Mouse (Mus musculus) adrenal gland, postnatal 36 days (tissue): ENCODE measurements around the gene Tchp. TPM values are rescaled to one million over a fixed set of nuclear protein-coding genes. Genes with fewer than 3 reads are reported as not detected.
A peak's percentile ranks its signal among the peaks of the same experiment; 100 is the strongest.

Experiments
- DNase-seq, 2 experiments: peaks; one replicate each; pipeline ENCODE4 v3.0.0; 2021; ENCODE audit warnings: mixed read lengths in 1 of 2
- total RNA-seq, 2 experiments: library from RNA; stranded (reverse); gene quantifications; 2 replicates each; pipeline ENCODE4 v1.2.3; 2021

Tchp gene
- total RNA-seq, 2 experiments from 2014 or later: 7.6 to 8.9 TPM

GRCm38 (mm10) chr5:114738707-114739241 is 31.2 kb downstream of the Tchp start:
- DNase-seq: peak; percentile 36 to 66

- DNase-seq: no peak
Measured at GRCm38 (mm10) chr5:114740595-114740994, 33.0 kb downstream of the Tchp start.

- no peak for DNase-seq
Measured at GRCm38 (mm10) chr5:114742572-114742971, 35.0 kb downstream of the Tchp start.

GRCm38 (mm10) chr5:114742998-114743696 is 35.6 kb downstream of the Tchp start:
- no peak for DNase-seq

GRCm38 (mm10) chr5:114743697-114744090 is 36.1 kb downstream of the Tchp start:
- DNase-seq: no peak

GRCm38 (mm10) chr5:114745581-114745980 is 38.0 kb downstream of the Tchp start:
- no peak for DNase-seq

GRCm38 (mm10) chr5:114746886-114747285 is 39.3 kb downstream of the Tchp start:
- DNase-seq: no peak

GRCm38 (mm10) chr5:114747521-114747920 is 40.0 kb downstream of the Tchp start:
- no peak for DNase-seq

- DNase-seq: no peak
Measured at GRCm38 (mm10) chr5:114750325-114750724, 42.8 kb downstream of the Tchp start.

GRCm38 (mm10) chr5:114752397-114752796 is 44.8 kb downstream of the Tchp start:
- DNase-seq: no peak

GRCm38 (mm10) chr5:114753384-114753783 is 45.8 kb downstream of the Tchp start:
- no peak for DNase-seq

GRCm38 (mm10) chr5:114759536-114760090 is 52.1 kb downstream of the Tchp start:
- no peak for DNase-seq

GRCm38 (mm10) chr5:114761980-114762379 is 54.4 kb downstream of the Tchp start:
- no peak for DNase-seq

- peak; percentile 47 to 72 for DNase-seq
Measured at GRCm38 (mm10) chr5:114764812-114765735, 57.5 kb downstream of the Tchp start.

GRCm38 (mm10) chr5:114766686-114767085 is 59.1 kb downstream of the Tchp start:
- no peak for DNase-seq

- DNase-seq: no peak
Measured at GRCm38 (mm10) chr5:114767185-114767584, 59.6 kb downstream of the Tchp start.

- no peak for DNase-seq
Measured at GRCm38 (mm10) chr5:114769786-114770185, 62.2 kb downstream of the Tchp start.

- DNase-seq: no peak
Measured at GRCm38 (mm10) chr5:114771796-114772195, 64.2 kb downstream of the Tchp start.
